Mouse (Mus musculus) c-Kit-positive CD71-positive TER-119-negative erythroid progenitor cells, embryonic 14.5 days (primary cell): ENCODE results near the gene Afap1.

Source experiments
- DNase-seq: peaks from one replicate; pipeline ENCODE4 v3.0.0-alpha.2; 2013; ENCODE audit warnings: low read depth

The Afap1 gene

DNA sequence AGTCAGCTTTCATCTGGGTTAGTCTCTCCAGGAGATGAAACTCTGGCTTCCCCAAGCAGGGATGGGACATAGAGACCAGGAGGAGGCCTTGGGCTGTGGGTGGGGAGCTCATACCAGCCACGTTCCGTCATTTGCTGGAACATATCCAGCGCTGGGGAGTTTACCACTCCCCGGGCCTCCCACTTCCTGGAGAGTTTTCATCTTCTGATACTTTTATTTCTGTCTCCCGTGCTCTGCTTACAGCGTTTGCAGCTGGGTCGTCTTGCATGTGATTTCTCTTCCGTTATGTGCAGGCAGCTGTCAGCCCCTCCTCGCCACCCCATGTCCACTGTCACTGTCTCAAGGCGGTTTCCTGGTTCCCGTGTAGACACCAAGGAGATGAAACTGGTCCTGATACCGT, 80.7 kb downstream of the Afap1 start:
- DNase-seq = no peak

DNA sequence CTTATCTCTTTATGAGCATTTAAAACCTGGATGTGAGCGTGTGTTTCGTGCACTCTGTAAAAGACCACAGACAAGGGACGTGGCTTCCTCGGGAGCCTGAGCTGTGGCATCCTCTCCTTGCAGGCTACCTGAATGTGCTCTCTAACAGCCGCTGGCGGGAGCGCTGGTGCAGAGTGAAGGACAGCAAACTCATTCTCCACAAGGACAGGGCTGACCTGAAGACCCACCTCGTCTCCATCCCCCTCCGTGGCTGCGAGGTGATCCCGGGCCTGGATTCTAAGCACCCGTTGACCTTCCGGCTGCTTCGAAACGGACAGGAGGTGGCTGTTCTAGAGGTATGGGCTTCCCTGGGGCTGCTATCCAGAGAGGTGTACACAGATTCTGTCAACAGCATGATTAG, 81.1 kb downstream of the Afap1 start:
- no peak for DNase-seq

DNA sequence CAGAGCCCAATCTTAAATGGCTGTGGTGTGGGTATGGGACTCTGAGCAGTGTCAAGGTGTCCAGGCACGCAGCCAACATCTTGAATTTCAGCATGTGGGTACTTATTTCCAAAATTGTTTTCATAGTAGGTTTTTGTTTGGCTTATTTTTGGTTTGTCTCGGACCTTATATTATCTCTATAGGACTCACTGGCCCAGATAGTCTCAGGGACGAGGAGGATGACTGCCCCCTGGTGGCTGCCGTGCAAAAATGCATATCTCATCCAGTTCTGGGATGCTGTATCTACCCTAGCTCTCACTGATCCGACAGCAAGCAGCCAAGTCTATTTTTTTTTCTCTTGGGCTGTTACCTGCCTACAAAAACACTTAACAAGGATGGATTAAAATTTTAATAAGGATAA, 82.6 kb downstream of the Afap1 start:
- DNase-seq = peak; percentile 24

DNA sequence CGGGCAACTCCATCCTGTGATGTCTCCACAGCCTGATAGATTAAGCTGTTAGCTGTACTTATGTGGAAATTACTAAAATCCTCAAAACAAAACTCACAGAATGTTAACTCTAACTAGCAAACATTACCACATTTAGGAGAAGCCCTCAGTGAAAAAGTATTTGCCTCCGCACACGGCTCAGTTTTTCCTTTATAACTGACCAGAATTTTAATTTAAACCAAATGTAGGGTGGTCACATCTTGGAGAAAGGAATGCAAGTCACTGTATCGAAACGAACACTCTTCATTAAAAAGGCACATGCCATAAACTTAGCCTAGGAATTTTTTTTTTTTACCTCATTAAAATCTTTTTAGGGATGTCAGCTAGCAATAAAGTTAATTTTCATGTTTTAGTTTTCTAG, 87.4 kb downstream of the Afap1 start:
- DNase-seq = no peak

DNA sequence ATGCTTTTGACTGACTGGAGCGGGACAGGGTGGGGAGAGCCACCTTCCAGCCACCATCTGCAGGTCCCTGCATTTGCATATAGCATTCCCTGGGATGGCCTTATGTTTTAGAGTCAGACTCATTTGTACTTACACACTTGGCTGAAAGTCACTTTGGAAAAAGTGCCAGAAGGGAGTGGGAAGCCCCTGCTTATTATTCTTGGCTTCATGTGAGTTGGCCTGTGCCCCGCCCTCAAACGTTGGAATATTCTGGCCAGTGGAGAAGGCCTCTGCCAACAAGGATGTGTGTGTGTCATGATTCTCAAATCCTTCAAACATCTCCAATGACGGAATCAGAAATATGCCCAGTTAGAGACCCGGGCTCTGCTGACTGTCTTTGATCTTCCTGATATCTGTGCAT, 88.2 kb downstream of the Afap1 start:
- no peak for DNase-seq

DNA sequence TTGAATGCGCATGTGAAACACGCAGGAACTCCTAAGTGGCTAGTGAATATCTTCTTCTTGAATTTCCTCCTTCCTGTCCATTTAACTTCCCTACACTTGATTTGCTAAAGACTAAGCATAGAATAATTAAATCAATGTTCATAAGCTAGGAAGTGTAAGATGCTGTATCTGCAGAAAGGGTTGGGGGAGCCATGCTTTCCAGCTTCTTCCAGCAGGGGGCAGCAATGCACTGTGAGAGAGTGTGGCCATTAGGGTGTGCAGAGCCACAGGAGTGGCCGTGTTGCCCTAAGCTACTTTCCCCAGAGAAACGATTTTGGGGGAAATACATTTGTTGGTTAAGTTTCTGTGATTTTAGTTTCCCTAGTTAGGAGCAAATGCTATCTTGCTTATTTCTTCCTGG, 88.9 kb downstream of the Afap1 start:
- DNase-seq = peak; percentile 33

DNA sequence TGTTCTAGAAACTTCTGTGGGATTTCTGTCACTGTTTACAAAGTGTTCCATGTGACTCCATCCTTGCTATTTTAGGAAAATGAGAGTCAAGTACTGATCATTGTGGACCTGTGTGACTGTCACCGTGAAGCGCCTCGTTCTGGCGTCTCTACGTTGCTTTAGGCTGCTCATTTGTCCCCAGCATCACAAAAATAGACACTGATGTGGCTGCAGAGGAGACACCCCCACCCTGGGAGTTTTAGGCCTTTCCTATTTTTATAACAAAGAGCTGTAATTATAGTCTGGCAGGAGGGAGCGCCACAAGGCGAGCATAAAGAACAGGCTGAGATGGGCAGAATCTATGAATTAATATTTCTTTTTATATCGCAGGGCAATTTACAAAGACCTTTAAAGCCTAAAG, 92.5 kb downstream of the Afap1 start:
- DNase-seq = no peak

DNA sequence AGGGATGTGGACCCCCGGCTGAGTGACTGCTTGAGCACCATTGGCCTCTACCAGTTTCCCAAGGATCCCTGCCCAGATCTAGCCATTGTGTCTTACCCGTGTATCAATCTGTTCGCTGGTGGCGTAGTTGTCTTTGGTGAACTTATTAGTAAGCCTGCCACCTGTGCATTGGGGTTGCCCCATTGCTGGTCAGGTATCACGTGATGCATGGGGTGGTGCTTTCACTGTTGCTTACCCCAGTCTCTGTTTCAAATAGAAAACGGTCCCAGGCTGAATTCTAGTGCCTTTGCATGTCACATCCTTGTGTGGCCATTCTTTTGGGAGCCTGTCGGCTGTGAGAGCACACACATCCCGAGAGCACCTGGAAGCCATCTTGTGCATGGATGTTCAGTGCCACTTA, 95.0 kb downstream of the Afap1 start:
- DNase-seq = no peak

DNA sequence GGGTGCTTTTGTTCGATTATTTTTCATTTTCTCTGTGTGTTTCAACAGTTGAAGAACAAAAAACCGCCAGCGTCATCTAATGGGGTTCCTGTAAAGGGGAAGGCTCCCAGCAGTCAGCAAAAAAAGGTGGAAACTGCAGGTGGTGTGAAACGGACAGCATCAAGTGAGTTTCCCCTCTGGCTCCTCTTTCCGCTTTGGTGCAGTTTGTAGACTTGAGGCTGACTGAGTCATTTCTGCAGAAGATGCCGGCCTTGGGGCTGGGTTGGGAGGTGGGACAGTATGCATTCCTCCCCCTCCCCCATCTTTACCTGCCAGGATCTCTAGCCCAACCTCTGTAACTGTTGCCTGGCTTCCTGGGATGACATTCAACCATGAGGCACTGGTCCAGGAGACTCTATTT, 96.4 kb downstream of the Afap1 start:
- no peak for DNase-seq

DNA sequence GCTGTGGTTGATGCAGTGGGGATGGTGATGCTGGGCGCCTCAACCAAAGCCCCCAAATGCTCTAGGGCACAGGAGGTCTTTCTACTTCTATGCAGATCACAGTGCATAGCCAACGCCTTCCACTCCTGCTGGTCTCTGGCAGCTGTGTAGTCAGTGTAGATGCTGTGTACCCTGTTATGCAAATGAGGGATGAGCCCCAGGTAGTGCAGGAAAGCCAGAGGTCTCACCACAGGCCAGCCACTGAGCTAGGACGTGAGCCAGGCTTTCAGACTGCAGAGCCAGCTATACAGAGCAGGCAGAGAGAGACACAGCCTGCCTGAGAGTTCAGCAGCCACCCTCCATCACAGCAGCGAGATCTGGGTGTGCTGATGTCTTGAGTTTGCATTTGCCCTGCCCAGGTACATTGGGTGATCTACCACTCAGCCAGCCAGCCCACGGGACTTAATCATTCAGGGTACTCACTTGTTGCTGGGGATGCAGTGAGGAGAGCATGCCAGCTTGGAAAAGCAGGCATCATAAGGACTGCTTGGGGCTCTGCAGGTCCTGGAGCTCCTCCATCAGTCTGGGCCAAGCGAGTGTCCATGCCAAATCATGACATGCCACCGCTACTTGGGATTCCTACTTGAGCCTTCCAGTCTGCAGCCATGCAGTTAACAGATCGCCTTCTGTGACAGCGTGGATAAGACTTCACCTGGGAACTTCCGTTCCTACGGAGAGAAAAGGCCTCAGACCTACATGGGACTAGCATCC, 97.0 kb downstream of the Afap1 start:
- DNase-seq = no peak

DNA sequence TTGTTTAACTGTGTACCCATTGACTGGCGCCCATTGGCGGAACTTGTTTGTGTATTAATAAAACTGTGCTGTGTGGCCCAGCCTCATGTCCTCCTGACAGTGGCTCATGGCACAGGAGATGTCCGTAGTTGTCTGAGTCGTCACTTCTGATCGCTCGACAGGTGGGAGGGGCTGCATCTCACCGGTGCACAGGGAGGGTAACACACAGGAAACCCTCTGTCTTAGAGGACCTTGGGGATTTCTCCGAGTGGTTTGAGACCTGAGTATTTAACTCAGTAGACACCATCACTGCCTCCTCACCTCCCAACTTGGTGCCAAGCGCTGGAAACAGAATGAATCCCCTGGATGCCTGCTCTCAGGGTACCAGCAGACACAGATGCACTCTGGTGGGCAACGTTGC, 110.7 kb downstream of the Afap1 start:
- no peak for DNase-seq

DNA sequence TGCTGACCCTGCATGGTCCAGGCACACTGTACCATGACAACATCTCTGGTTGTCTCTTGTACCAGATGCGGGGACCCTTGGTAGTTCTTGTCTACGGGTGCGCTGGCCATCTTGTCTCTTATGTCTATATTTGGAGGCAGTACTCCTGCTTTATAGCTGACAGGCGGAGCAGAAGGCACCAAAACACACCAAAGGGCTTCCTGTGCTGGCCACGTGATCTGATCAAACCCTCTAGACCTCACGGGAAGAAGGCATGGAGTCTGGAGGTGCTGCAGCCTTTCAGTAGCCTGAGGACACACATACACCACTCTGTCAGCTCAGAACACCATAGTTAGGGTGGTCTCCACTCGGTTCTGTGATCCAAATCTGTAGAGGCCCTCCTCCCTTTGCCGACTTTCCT, 113.0 kb downstream of the Afap1 start:
- DNase-seq = no peak

DNA sequence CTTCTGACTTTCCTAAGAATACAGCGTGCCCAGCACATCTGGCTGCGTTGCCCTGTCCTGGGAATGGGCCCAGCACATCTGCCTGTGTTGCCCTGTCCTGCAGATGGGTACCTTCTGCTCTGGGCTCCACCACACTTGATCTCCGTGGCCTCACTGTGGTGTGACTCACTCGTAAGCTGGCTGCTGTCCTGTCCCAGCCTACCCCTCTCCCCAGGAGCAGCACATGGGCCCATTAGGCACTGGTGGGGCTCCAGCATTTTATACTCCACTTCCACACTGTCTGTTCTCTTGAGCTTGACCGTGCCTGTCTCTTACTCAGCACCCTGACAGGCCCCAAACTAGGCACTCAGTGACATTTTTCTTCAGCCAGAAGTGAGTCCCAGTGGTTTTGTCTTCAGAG, 113.5 kb downstream of the Afap1 start:
- DNase-seq = no peak

DNA sequence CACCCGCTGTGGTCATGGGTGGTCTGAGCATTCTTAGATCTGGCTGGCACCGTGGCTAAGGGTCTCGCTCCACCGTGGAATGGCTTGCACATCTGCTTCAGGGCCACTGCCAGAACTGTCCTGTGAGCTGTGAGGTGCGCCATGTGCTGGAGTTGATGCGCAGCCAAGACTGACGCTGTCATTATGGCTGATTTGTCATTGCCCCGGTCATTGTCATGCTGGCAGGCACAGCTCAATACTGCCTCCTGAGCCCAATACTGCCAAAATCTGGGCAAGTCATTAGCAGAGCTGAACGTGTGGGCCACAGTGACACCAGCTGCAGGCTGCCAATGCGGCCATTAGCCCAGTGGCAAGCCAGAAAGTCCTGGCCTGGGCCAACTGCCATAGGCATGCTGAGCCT, 114.5 kb downstream of the Afap1 start:
- DNase-seq = no peak

DNA sequence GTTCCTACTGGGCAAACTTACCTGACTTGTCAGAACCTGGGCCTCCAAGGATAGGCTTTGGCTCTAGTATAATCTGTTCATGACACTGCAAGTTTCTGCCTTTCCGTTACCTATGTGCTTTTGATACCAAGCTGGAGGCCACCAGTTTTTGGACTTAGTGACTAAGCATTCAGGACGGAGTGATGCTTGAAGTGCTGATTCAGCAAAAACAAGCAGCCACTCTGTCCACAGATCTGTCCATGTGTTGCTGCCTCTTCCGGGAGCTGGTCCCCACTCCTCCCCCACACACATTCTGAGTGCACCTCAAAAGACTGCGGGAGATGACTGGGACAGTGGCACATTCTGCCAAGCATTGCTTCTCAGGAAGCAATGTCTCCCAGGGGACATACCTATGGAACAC, 116.3 kb downstream of the Afap1 start:
- DNase-seq = no peak

DNA sequence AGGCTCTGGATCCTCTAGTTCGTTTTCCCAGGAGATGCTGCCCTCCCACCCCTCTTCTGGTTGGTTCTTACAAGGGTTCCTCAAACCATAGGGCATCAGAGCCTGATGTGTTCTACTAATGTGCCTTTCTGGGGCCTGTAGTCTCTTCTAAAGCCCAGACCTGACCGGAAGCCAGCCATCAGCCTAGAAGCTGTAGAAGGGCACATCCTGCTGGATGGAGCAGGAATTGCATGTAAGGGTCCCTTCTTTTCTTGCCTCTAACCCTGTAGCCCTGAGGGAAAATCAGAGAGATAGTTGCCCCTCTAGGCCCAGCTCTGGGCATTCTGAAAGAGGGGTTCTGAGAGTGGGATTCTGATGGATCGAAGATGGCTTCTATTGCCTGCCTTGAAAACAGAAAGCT, 125.2 kb downstream of the Afap1 start:
- peak; percentile 2 for DNase-seq

DNA sequence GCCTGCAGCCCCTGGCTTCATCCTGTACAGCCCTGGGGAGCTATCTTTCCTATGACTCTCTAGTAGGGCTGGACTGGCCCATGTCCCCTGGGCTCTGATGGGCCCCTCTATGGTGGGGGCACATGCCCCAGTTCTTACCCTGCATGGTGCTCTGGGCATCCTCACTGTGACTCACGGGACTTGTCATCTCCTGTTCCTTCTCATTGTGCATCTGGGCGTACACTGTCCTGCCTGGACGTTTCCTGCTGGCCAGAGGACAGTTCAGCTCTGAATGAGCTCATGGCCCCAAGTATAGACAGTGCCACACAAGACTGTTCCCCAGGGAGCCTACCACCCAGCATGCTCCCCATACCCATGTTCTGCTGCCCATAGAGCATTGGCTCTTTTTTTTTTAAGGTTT, 128.0 kb downstream of the Afap1 start:
- DNase-seq = no peak

DNA sequence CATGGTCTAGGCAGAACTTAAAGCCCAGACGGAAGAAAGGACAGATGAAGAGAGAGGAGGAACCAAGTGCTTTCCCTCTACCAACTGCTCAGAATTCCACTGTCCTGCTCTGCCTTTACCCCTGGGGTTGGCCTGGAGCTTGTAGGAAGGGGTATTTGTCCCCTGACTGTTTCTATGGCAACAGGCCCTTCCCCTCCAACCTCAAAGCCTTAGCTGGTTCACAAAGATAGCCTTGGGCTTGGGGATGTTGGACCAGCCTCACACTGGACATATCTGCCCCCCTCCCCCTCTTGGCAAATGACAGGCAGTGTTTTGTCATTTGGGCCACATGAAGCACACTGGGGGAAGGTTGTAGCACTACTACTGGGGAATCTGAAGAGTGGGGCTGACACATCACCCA, 129.2 kb downstream of the Afap1 start:
- no peak for DNase-seq

DNA sequence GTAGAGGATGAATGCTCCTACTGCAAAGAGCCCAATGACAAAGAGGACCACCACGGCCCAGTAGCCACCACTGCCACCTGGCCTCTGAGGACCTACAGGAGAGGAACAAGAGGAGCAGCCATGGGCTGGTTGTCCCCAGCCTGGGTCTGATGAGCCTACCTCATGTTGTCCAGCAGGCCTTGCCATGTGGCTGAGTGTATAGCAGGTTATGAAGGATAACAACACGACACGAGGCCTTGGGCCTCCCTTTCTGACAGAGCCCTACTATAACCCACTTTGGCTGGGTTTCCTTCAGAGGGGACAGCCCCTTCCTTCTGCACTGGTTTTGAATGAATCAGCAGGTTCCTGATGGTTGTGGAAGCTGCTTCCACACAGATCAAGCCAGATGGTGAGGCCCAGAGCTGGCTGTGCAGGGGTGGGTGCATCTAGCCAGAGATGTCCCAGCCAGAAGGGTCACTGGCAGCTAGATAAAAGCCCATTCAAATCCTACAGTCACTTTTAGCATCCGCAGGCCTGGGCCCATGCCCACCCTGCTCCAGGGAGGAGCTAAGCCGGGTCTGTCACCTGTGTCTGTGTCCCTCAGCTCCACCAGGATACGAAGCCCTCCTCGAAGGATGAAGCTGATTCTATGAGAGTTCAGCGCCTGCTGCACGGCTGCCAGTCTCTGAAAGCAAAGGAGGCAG, 131.0 kb downstream of the Afap1 start:
- DNase-seq = no peak

DNA sequence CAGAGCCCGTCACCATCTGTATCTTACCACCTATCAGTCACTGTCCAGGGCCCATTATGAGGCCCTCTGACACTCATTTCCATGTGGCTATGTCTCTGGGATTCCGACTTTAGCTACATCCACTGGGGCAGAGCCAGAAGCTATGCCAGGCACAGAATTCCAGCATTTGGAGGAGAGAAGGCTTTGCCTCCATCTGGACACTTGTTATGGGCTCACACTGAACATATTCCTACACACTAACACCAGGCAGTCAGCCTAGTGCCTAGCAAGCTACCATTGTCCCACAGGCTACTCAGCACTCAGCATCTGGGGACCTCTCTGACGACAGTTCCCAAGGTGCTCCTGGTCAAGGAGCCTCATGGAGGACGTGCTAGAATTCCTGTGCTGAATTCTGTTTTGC, 132.0 kb downstream of the Afap1 start:
- DNase-seq = no peak

DNA sequence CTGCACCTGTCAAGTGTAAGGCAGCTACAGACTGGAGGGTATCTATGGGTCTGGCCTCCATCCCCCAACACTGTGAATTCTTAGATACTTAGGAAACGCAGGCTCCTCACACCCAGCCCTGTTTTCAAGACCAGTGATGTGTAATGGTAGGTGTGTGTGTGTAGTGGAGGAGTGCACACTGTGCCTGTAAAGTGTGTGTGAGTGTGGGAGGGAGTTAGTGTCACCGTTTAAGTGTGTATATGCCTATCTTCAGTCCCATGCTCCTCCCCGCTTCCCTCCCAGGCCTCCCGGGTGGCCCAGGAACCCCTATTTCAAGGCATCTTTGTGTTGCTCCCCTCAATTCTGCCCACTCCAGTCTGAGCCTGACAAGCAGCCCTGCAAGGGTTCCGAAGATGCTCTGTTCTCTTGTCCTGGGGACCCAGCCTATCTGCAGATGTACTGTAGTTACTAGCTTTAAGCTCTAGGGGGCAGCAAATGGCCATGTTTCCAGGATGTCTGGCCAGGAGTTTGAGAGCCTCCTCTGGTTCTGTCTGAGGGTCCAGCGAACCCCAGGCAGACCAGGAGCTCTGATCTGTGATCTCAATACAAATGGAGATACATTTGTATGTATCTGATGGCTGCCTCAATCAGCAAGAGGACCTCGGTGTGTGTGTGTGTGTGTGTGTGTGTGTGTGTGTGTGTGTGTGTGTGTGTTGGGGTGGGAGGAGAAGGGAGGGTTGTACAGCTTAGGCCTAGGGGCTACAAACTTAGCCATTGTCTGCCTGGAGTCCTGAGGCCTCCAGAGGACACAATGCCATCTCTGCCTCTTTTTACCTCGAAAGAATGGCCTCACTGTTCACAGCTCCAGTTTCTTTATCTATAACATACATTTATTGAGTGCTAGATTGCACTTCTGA, 140.7 kb downstream of the Afap1 start:
- peak; percentile 13 for DNase-seq

DNA sequence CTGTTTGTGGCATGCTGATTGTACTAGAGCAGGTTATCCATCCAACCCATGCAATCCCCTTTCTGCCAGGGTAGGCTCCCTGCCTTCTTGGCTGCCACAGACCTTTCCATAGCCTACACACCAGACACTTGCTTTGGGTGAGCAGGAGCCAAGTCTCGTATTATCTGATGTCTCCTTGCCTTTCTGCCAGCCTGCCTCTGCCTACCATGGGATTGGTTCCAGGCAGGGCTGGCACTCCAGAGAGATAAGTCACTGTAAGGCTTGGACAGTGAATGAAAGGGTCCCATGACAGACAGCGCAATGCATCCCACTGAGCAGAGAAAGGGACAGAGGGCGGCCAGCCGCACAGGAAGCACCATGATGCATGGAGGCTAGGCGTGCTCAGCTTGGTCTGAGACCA, 146.5 kb downstream of the Afap1 start:
- DNase-seq = no peak
